Mouse (Mus musculus): ENCODE results near the gene Upf3b.
"Not testable (repeated sequence)": the region's sequence is repeated elsewhere in the genome, so short reads cannot be mapped to it uniquely, and the experiment has no call there.

The Upf3b gene

GRCm38 (mm10) chrX:37080345-37080744 lies 29.8 kb downstream of the Upf3b start:
- CTCF ChIA-PET: not testable (repeated sequence)

DNA sequence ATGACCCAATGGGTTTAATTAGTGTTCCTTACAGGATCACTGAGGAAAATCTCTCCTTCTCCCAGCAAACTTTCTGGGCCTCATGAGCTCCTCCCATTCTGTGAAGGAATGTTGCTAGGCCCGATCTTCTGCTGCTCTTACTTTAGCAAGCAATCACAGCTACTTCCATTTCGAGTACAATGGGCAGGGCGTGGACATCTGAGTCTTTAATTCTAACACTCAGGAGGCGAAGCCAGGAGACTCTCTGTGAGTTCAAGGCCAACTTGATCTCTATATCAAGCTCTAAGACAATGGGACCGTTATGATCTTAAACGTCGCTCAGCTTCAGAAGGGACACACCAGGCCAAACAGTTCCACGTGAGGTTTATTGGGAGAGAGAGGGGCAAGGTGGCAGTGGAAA lies 33.5 kb downstream of the Upf3b start:
- CTCF ChIA-PET: interaction anchor here (0.7 kb wide), 1 partner anchor 170 kb away, joined by 4 read pairs; no protein-coding TSS in a partner anchor

DNA sequence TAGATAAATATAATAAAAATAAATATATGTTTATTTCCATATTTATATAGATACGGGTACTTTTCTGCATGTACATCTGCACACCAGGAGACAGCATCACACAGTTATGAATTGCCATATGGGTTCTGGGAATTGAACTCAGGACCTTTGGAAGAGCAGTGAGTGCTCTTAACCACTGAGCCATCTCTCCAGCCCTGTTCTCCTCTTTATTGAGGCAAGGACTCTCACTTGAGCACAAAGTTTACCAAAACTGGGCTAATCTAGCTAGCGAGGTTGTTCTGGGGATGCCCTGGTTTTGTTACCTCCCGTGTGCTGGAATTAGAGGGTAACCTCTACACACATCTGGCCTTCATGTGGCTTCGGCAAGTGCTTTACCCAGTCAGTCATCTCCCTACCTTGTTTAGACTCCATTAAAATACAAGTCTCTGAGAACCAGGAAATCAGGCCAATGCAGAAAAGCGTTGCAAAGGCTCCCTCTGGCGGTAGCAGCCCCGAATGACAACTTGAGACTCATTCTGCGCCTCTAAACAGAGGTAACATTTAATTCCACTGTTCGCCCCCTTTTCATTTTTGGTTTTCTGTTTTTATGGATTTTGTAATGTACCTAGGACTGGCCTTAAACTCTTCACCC lies 35.7 kb downstream of the Upf3b start:
- CTCF ChIA-PET: no interaction called here

GRCm38 (mm10) chrX:37068766-37069165 lies 41.4 kb downstream of the Upf3b start:
- CTCF ChIA-PET: interaction anchor here (0.6 kb wide), 1 partner anchor 482 kb away, joined by 5 read pairs; no protein-coding TSS in a partner anchor

GRCm38 (mm10) chrX:37067299-37067698 lies 42.8 kb downstream of the Upf3b start:
- CTCF ChIA-PET: no interaction called here

DNA sequence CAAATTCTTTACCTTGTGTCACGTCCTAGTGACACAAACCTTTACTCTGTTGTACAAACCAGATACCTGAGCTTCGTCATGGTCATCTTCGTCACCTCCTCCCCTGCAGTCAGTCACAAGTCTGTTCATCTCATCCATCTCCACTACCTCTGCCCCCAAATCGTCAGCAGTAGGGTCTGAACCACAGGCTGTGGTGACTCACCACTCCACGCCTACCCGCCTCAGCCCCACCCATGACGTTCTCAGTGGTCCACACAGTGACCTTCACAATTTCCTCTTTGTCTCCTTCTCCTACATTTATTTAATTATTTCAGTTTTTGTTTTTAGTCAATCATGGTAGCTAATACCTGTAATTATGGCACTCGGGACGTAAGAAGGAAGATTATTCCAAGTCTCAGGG lies 46.2 kb downstream of the Upf3b start:
- CTCF ChIA-PET: no interaction called here

GRCm38 (mm10) chrX:37048890-37049823 lies 61.0 kb downstream of the Upf3b start:
- CTCF ChIA-PET: no interaction called here

- CTCF ChIA-PET: interaction anchor here (0.7 kb wide), 1 partner anchor 109 kb away, joined by 3 read pairs; no protein-coding TSS in a partner anchor
These were observed 61.8 kb downstream of the Upf3b start, which contains the start of gene Sowahd for GRCm38 (mm10) chrX:37048066-37048889. Gene Sowahd (plus strand): TSS chrX:37048845.

DNA sequence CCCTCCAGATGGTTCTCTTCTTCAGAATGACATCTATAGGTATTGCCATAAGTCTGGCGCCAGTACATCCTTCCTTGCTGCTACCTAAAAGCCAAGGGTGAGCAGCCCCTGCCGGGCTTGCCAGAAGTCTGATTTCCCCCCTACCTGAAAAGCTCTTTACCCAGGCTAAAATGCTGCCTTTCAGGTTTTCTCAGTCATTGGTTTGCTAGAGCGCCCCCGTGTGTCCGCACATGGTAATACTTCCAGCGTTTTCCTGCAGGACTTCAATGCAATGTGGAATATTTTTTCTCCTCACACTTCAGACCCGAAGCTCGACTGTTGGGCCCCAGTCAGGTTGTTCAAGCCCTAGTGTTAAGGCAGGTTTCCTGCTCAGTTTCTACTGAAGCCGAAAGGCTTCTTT lies 67.4 kb downstream of the Upf3b start:
- CTCF ChIA-PET: no interaction called here
